Comparison of ENCODE assay signal across 15 mouse cellular contexts in the genomic region with DNA sequence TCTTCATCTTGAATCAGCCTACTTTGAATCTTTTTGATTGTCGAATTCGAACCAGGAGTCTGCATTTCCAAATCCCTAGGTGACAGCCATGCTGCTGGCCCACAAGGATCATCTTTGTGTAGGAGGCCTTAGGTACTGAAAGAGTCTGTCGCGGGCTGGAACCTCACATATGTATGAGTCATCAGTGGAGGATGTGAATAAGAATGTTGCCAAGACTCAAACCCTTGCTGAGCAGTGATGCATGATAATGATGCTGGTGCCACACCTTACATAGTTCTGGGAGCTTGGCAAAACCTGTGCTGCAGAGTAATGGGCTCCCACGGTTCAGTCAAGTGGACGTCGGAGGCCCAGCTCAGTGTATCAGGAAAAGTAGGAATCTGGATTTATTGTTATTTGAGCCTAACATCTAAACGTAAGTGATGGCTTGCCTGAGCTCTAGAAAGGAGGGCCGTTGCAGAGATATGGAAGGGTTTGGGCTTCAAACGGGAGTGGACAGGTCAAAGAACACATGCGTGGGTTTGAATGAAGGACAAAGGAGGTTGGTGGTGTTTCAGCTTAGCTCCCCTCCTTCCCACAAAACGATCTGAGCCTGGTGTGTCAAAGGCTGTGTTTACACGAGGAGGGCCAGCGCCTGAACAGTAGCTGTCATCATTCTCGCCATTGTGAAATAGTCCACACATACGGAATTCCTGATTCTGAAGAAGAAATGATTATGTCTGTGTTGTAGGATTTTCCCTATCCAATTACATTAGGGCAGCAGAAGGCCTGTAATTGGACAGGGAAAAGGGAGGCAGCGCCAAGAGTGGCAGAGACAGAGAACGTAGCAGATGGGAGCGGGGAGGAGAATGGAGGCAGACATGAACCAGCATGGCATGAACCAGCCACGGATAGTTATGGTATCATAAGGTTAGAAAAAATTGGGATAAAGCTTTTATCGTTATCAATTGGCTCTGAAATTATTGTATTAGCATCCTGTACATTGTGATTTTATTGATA. TPM values are rescaled to one million over a fixed set of nuclear protein-coding genes. Genes with fewer than 3 reads are reported as not detected.
DNase-seq lines count a peak whose midpoint lies in the region; ATAC-seq and TF ChIP-seq lines count a peak whose summit lies in the region.
"Had no signal": no experiment of that assay in that cellular context is flagged by ENCODE, and none has a peak within 500 bp of the region (broad histone marks: within the 10 kb centered on the region; RNA-seq: fewer than 3 reads in every experiment).

No protein-coding gene starts in this region.

- peaks cover 2 to 16% of the 10 kb centered on the region in 2 experiments; a peak in 2 of 4 replicates for H3K4me1 ChIP-seq in liver, embryonic 14.5 days (replicated peaks; ENCODE audit: control insufficient read depth in 2 of 2, insufficient read depth in 2 of 2, low read length in 1 of 2)
- no peaks in the 10 kb centered on the region for H3K4me1 ChIP-seq in liver, embryonic 11.5 days (replicated peaks; ENCODE audit: control insufficient read depth, insufficient read depth, low read length)
- H3K4me1 ChIP-seq: hindbrain, embryonic 12.5 days; limb, embryonic 13.5 days; midbrain, embryonic 13.5 days had no signal

- ATAC-seq in liver, embryonic 14.5 days (ENCODE audit: insufficient read depth), result 0 out of 2 replicates have a peak, but pooled peaks have one; percentile 28
- no peak for ATAC-seq in liver, embryonic 11.5 days (replicated peaks; ENCODE audit: low FRiP score)
- ATAC-seq in Patski, result peak; percentile 87
- ATAC-seq: CD4-positive, CD25-positive, alpha-beta regulatory T cell, adult 4 months; intestine, postnatal 0 days; midbrain, embryonic 13.5 days had no signal

- DNase-seq in frontal cortex, adult 2 months (ENCODE audit: extremely low spot score in 1 of 2, low spot score in 1 of 2), result peak; percentile 26 to 70
- no peak for DNase-seq in frontal cortex, postnatal 14 days (ENCODE audit: low spot score in 2 of 2)
- DNase-seq in liver, embryonic 14.5 days (ENCODE audit: low read depth in 3 of 3, low spot score in 3 of 3), result no peak
- no peak for DNase-seq in liver, embryonic 11.5 days (ENCODE audit: low spot score)
- DNase-seq in Patski (ENCODE audit: low read depth, low spot score), result peak; percentile 59
- peak; percentile 22 to 63 for DNase-seq in right cerebral cortex, postnatal 36 days (ENCODE audit: low spot score in 2 of 2)
- DNase-seq in lung, postnatal 4 days, result no peak
- DNase-seq: adrenal gland, postnatal 25 days; gastrocnemius, postnatal 14 days had no signal

- no peak overlapping the region for H3K27ac ChIP-seq in liver, embryonic 14.5 days
- H3K27ac ChIP-seq in liver, embryonic 11.5 days (ENCODE audit: low read depth, low read length), result no peak overlapping the region
- H3K27ac ChIP-seq: hindbrain, embryonic 12.5 days; limb, embryonic 13.5 days; midbrain, embryonic 13.5 days had no signal

- H3K27me3 ChIP-seq in liver, embryonic 14.5 days (ENCODE audit: control insufficient read depth, insufficient read depth, low read length), result no peaks in the 10 kb centered on the region
- H3K27me3 ChIP-seq in liver, embryonic 11.5 days (replicated peaks; ENCODE audit: control insufficient read depth, insufficient read depth, low read length), result no peaks in the 10 kb centered on the region
- no peaks in the 10 kb centered on the region for H3K27me3 ChIP-seq in Patski
- H3K27me3 ChIP-seq: hindbrain, embryonic 12.5 days; limb, embryonic 13.5 days; midbrain, embryonic 13.5 days had no signal

- H3K36me3 ChIP-seq in liver, embryonic 14.5 days (replicated peaks; ENCODE audit: control insufficient read depth, insufficient read depth, low read depth), result no peaks in the 10 kb centered on the region
- H3K36me3 ChIP-seq in liver, embryonic 11.5 days (ENCODE audit: control insufficient read depth, insufficient read depth, low read length), result no peaks in the 10 kb centered on the region
- H3K36me3 ChIP-seq: hindbrain, embryonic 12.5 days; limb, embryonic 13.5 days; midbrain, embryonic 13.5 days had no signal

- CTCF ChIA-PET in Patski (lab: Charles Lee), result interaction anchor here (1.1 to 1.8 kb wide), 3 partner anchors 9 to 73 kb away, joined by 3 to 6 read pairs (median 3); no protein-coding TSS in a partner anchor

- no peak for TF ChIP-seq EP300 in liver, embryonic 14.5 days (IDR thresholded peaks at IDR 0.05; ENCODE audit: low read depth)

- no peaks in the 10 kb centered on the region for H3K9me3 ChIP-seq in liver, embryonic 14.5 days (ENCODE audit: control insufficient read depth, low read length)
- H3K9me3 ChIP-seq in liver, embryonic 11.5 days (ENCODE audit: control insufficient read depth, low read length), result no peaks in the 10 kb centered on the region
- H3K9me3 ChIP-seq: hindbrain, embryonic 12.5 days; midbrain, embryonic 13.5 days had no signal

- H3K9ac ChIP-seq in liver, embryonic 14.5 days (replicated peaks), result no peak overlapping the region
- no peak overlapping the region for H3K9ac ChIP-seq in liver, embryonic 11.5 days (ENCODE audit: low read depth, low read length)
- H3K9ac ChIP-seq: hindbrain, embryonic 12.5 days; limb, embryonic 13.5 days; midbrain, embryonic 13.5 days had no signal

- H3K4me2 ChIP-seq in liver, embryonic 14.5 days (ENCODE audit: low read depth), result no peak overlapping the region
- H3K4me2 ChIP-seq in liver, embryonic 11.5 days, result no peak overlapping the region
- H3K4me2 ChIP-seq: hindbrain, embryonic 12.5 days; limb, embryonic 13.5 days; midbrain, embryonic 13.5 days had no signal

- 66% methylated on average over 21 of the region's 21 CpGs for WGBS in liver, embryonic 14.5 days (ENCODE audit: insufficient replicate concordance)
- WGBS in liver, embryonic 11.5 days, result 79% methylated on average over 21 of the region's 21 CpGs

- no peak overlapping the region for H3K4me3 ChIP-seq in liver, embryonic 14.5 days (ENCODE audit: insufficient read depth in 1 of 2, low read depth in 2 of 2, low read length in 2 of 2)
- H3K4me3 ChIP-seq in liver, embryonic 11.5 days (ENCODE audit: low read depth, low read length), result no peak overlapping the region
- H3K4me3 ChIP-seq: hindbrain, embryonic 12.5 days; limb, embryonic 13.5 days; midbrain, embryonic 13.5 days had no signal

- in situ Hi-C loops in Patski (cut with MboI; ENCODE audit: low pct_unique_long_range_greater_than_20kb), result loop anchor here (10.0 kb wide), 1 partner anchor 58 kb away; no protein-coding TSS in a partner anchor

- TF ChIP-seq CTCF in liver, embryonic 14.5 days (IDR thresholded peaks at IDR 0.05; ENCODE audit: low read depth), result no peak
- no peak for TF ChIP-seq CTCF in Patski (IDR thresholded peaks at IDR 0.05)

- POLR2A ChIA-PET in Patski (lab: Charles Lee), result interaction anchor here (0.9 kb wide), 1 partner anchor 9 kb away, joined by 3 read pairs; no protein-coding TSS in a partner anchor

RNA-seq across cellular contexts. Expression of a gene that starts 24.7 kb away (rescaled TPM):
- 143 and 150 TPM in 2 replicates for polyA plus RNA-seq in frontal cortex, adult 2 months (2012; rRNA removed)
- 4.0 and 5.0 TPM in 2 replicates for polyA plus RNA-seq in liver, embryonic 14.5 days (2012; rRNA removed)
- 9.9 and 10.7 TPM in 2 replicates for polyA plus RNA-seq in liver, embryonic 14.5 days (2014; fragmentation: Nextera tagmentation; extraction: Ambion mirVana)
- polyA plus RNA-seq in liver, embryonic 11.5 days (2014; fragmentation: Nextera tagmentation; extraction: Ambion mirVana), result 3.1 and 3.7 TPM in 2 replicates
- 9.0 TPM for polyA plus RNA-seq in Patski (2021)

RNA-seq across cellular contexts. Expression of a gene that starts 37.5 kb away (rescaled TPM):
- polyA plus RNA-seq in frontal cortex, adult 2 months (2012; rRNA removed), result 1.2 and 2.0 TPM in 2 replicates
- under 0.01 and 0.08 TPM in 2 replicates for polyA plus RNA-seq in liver, embryonic 14.5 days (2012; rRNA removed)
- polyA plus RNA-seq in liver, embryonic 14.5 days (2014; fragmentation: Nextera tagmentation; extraction: Ambion mirVana), result 0.13 TPM in 1 of 2 replicates, not detected in the other
- 0.15 TPM in 1 of 2 replicates, not detected in the other for polyA plus RNA-seq in liver, embryonic 11.5 days (2014; fragmentation: Nextera tagmentation; extraction: Ambion mirVana)
- 0.01 TPM for polyA plus RNA-seq in Patski (2021)
- polyA plus RNA-seq: CD4-positive, CD25-positive, alpha-beta regulatory T cell, adult 4 months; large intestine, adult 2 months had no signal

RNA-seq across cellular contexts. Expression of a gene that starts 49.2 kb away (rescaled TPM):
- 0.38 and 0.48 TPM in 2 replicates for polyA plus RNA-seq in frontal cortex, adult 2 months (2012; rRNA removed)
- 0.05 and 0.07 TPM in 2 replicates for polyA plus RNA-seq in liver, embryonic 14.5 days (2012; rRNA removed)
- 0.10 TPM in 1 of 2 replicates, not detected in the other for polyA plus RNA-seq in liver, embryonic 14.5 days (2014; fragmentation: Nextera tagmentation; extraction: Ambion mirVana)
- polyA plus RNA-seq in liver, embryonic 11.5 days (2014; fragmentation: Nextera tagmentation; extraction: Ambion mirVana), result 0.14 TPM in 1 of 2 replicates, not detected in the other
- not detected for polyA plus RNA-seq in Patski (2021)
- polyA plus RNA-seq: CD4-positive, CD25-positive, alpha-beta regulatory T cell, adult 4 months had no signal

Comparison
In these comparisons a context has a peak if more than half of its experiments do, and no peak if none do; other contexts are left out.
1. DNase-seq: peak in frontal cortex, adult 2 months (2 of 2), Patski (single experiment) and right cerebral cortex, postnatal 36 days (2 of 2); none in frontal cortex, postnatal 14 days (0 of 2), liver, embryonic 14.5 days (0 of 3), liver, embryonic 11.5 days (single experiment) and lung, postnatal 4 days (0 of 2).
2. RNA of a gene that starts 24.7 kb away (polyA plus RNA-seq): 143 to 150 TPM in frontal cortex, adult 2 months; 4.0 to 10.7 TPM in liver, embryonic 14.5 days, 9.0 TPM in Patski (single experiment) and 3.1 to 3.7 TPM in liver, embryonic 11.5 days; every median in the first group is over 10 times any median in the second.